Mouse (Mus musculus) midbrain, embryonic 12.5 days (tissue): ENCODE measurements around the gene Lmf2. TPM values are rescaled to one million over a fixed set of nuclear protein-coding genes. Genes with fewer than 3 reads are reported as not detected.
A peak's percentile ranks its signal among the peaks of the same experiment; 100 is the strongest.

Experiments used
- ATAC-seq: fragments of 200-750 bp; cut with Nextera tagmentation; 2 replicates; pipeline ENCODE4 v1.8.0; 2017; ENCODE audit warnings: low read depth, moderate TSS enrichment, moderate library complexity; ENCODE audit not compliant: low FRiP score
- H3K27ac ChIP-seq: fragments of 300-500 bp; sonication (generic); replicated peaks from 2 replicates; pipeline ENCODE4 v1.5.1; 2016; ENCODE audit warnings: mild to moderate bottlenecking
- H3K27me3 ChIP-seq: fragments of 300-500 bp; sonication (generic); 2 replicates; pipeline ENCODE4 v1.6.1; 2016; ENCODE audit warnings: mild to moderate bottlenecking
- H3K36me3 ChIP-seq: fragments of 300-500 bp; sonication (generic); 2 replicates; pipeline ENCODE4 v1.6.1; 2016
- H3K4me1 ChIP-seq: fragments of 300-500 bp; sonication (generic); 2 replicates; pipeline ENCODE4 v1.6.1; 2016
- H3K4me2 ChIP-seq: fragments of 300-500 bp; sonication (generic); replicated peaks from 2 replicates; pipeline ENCODE4 v1.6.1; 2016; ENCODE audit warnings: mild to moderate bottlenecking, moderate library complexity
- H3K4me3 ChIP-seq: fragments of 300-500 bp; sonication (generic); 2 replicates; pipeline ENCODE4 v1.5.1; 2016; ENCODE audit warnings: mild to moderate bottlenecking
- H3K9ac ChIP-seq: fragments of 300-500 bp; sonication (generic); replicated peaks from 2 replicates; pipeline ENCODE4 v1.6.1; 2016; ENCODE audit warnings: mild to moderate bottlenecking, moderate library complexity
- H3K9me3 ChIP-seq: fragments of 300-500 bp; sonication (generic); 2 replicates; pipeline ENCODE4 v1.6.1; 2016; ENCODE audit warnings: mild to moderate bottlenecking
- WGBS: fragments of 180-500 bp; shearing (Covaris S2); methylation state at CpG from one replicate; pipeline ENCODE4 v1.1.7; 2016; 5-methylcytosine and 5-hydroxymethylcytosine counted together
- polyA plus RNA-seq: library from polyadenylated mRNA; unstranded; fragments of >200 nt; fragmentation: Nextera tagmentation; extraction: Ambion mirVana; gene quantifications from 2 replicates; pipeline ENCODE4 v1.2.1, GENCODE M21; 2016

The Lmf2 gene
- polyA plus RNA-seq, 1 experiment from 2014 or later, result 48.8 TPM

DNA sequence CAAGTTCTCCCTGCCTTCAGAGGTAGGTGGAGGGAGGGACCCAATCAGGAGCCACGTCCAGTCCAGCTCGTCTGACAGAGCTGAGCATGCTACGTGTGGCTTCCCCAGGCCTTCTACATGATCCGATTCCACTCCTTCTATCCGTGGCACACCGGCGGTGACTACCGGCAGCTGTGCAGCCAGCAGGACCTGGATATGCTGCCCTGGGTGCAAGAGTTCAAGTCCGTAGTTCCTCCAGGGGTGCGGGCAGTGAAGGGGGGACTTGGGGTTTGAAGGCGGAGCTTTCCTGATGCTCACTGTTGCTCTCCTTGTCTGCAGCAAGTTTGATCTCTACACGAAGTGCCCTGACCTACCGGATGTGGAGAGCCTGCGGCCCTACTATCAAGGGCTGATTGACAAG, 19.0 kb downstream of the Lmf2 start:
- Histone ChIP-seq H3K27me3 (peaks cover 6% of the 10 kb centered on the region; the same call in 1 of the 2 replicates), H3K36me3 (no peaks in the 10 kb centered on the region), H3K4me2 (no peak overlapping the region), H3K4me1 (no peaks in the 10 kb centered on the region), H3K9ac (no peak overlapping the region), H3K27ac (no peak overlapping the region), H3K4me3 (no peak overlapping the region), H3K9me3 (no peaks in the 10 kb centered on the region)
- ATAC-seq, result no peak
- WGBS, result 86% methylated on average over 14 of the region's 14 CpGs

DNA sequence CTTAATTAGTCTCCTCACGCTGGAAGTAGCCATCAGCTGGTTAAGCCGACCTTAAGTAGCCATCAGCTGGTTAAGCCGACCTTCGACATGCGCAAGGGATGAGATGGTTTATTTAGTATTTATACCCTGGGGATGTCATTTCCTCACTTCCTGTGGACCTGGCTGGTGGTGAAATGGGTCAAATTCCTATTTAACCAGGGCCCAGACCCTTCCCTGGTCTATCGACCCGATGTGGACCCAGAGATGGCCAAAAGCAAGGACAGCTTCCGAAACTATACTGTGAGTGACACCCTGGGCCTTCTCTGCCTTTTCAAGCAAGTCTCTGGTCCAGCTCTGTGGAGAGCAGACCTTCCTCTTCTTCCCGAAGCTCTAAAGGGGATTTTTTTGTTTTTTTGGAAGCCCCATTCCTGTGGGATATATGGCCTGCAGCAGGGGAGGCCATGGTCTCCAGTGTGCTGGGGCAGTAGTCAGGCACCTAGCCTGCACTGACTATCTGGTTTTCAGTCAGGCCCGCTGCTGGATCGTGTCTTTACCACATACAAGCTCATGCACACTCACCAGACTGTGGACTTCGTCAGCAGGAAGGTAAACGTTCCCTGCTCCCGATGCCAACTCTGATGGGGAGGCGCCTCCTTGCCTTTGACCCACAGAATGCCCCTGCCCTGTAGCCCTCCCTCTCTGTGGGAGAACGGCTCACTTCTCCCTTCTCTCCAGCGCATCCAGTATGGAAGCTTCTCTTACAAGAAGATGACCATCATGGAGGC, 20.5 kb downstream of the Lmf2 start:
- no peaks in the 10 kb centered on the region for H3K4me1 ChIP-seq
- 80% methylated on average over 17 of the region's 17 CpGs for WGBS
- H3K9ac ChIP-seq, result no peak overlapping the region
- no peak overlapping the region for H3K27ac ChIP-seq
- no peak overlapping the region for H3K4me2 ChIP-seq
- H3K4me3 ChIP-seq, result no peak overlapping the region
- no peak for ATAC-seq
- no peaks in the 10 kb centered on the region for H3K9me3 ChIP-seq
- peaks cover 6% of the 10 kb centered on the region; the same call in 1 of the 2 replicates for H3K27me3 ChIP-seq
- H3K36me3 ChIP-seq, result no peaks in the 10 kb centered on the region

DNA sequence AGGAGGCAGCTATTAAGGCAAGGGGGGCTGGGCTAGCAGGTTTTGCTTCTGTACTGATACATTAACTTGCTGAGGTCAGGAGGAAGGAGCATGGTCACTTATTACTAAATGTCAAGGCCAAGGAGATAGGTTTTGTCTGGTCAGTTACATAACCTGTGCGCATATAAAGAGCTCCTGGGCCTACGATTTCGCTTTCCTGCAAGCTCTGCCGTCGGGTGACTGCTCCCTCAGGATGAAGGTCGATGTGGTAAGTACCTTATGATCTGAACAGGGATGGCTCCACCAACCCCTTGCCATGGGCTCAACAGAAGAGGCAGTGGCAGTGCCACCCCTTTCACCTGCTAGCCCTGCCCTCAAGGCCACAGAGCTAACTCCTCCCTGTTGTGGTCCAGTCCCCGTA, 21.2 kb downstream of the Lmf2 start, which contains the start of gene Miox:
Gene Miox (plus strand): TSS at position 128 of the 400 bp plus-strand sequence.
- Histone ChIP-seq H3K4me2 (no peak within 1 kb of the TSS), H3K4me1 (no peaks in the 10 kb centered on the region), H3K27ac (no peak within 1 kb of the TSS), H3K27me3 (peaks cover 6% of the 10 kb centered on the region; the same call in 1 of the 2 replicates), H3K9me3 (no peaks in the 10 kb centered on the region), H3K9ac (no peak within 1 kb of the TSS), H3K4me3 (no peak within 1 kb of the TSS), H3K36me3 (no peaks in the 10 kb centered on the region)
- WGBS, result 90% methylated on average over 7 of the region's 7 CpGs
- ATAC-seq, result no peak

DNA sequence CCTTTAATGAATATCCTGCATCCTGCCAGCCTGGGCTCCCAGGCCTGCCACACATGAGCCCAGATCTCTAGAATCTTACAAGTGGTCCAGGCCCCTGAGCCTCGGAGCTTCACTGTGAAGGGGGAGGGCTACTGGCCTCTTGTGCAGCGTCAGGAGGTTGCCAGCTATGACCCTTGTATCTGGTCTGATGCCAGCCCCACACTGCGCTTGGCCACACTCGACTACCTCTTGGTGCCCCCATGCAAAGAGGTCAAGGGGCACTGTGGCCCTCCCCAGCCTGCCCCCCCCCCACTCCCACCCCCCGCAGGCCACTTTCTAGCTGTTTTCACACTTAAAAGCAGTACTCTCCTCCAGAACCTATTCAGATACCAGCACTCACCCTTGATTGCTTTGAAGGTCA, 29.0 kb downstream of the Lmf2 start:
- Histone ChIP-seq H3K9me3 (no peaks in the 10 kb centered on the region), H3K4me2 (no peak overlapping the region), H3K27ac (no peak overlapping the region), H3K4me3 (no peak overlapping the region), H3K4me1 (peaks cover 9% of the 10 kb centered on the region), H3K27me3 (peaks cover 23% of the 10 kb centered on the region), H3K36me3 (no peaks in the 10 kb centered on the region), H3K9ac (no peak overlapping the region)
- no peak for ATAC-seq
- WGBS, result 78% methylated on average over 5 of the region's 5 CpGs

DNA sequence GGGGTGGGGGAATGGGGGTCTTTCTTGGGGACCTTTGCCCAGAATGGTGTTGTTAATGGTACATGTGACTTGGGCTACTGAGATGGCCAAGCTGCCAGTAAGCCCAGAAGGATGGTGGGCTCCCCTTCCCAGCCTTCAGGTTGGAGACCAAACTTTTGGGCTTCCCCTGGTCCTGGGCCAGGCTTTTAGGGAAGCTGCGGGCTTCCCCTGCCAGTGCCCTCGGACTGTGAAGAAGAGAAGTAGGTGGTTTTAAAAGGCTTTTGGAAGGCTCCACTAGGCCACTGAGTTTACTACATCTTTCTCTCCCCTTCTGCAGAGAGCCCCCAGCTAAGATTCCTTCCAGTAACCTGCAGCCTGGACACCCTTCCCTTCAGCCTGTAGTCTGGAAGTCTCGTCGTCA, 31.8 kb downstream of the Lmf2 start:
- WGBS, result 89% methylated on average over 4 of the region's 4 CpGs
- peaks cover 9% of the 10 kb centered on the region for H3K4me1 ChIP-seq
- H3K4me2 ChIP-seq, result no peak overlapping the region
- H3K27ac ChIP-seq, result no peak overlapping the region
- H3K4me3 ChIP-seq, result no peak overlapping the region
- H3K36me3 ChIP-seq, result no peaks in the 10 kb centered on the region
- ATAC-seq, result no peak
- H3K9ac ChIP-seq, result no peak overlapping the region
- no peaks in the 10 kb centered on the region for H3K9me3 ChIP-seq
- peaks cover 28% of the 10 kb centered on the region for H3K27me3 ChIP-seq

DNA sequence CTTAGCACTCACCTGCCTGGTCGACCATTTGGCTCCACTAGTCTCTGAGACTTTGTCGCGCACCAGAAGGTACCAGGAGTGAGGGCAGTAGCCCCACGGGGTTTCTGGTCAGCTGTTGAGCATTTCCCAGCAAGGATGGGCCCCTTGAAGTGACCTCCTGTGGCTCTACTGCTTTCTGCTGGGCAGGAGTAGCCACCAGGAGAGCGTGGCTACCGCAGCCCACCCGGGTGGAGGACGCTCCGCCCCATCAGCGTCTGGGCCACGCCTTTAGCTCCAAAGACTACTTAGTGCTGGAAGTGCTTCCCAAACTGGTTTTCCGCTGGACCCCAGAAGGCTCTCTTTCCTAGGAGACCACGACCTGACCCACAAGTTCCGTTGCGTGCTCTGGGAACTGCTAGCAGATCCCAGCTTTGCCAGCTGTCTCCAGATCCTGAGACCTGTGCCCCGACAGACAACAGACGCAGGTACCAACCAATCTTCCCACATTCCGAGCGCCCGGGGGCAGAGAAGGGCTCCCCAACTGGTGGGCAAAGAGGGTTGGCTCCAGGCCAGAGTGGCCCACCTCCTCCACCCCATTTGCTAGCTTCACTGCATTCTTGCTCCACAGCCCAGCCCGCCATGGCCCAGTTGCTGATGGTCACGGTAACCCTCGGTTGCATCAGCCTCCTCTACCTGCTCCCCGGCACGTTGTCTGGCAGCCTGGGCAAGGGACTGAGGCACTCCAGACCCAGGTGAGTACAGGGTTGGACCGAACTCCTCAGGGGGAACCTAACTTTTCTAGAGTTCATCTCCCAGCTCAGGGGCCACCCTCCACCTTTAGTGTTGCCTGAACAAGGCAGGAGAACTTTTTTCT, 32.6 kb downstream of the Lmf2 start, which contains the start of gene Adm2:
Gene Adm2 (plus strand): TSS at position 51 of the 853 bp plus-strand sequence.
- Histone ChIP-seq H3K27ac (no peak within 1 kb of the TSS), H3K9me3 (no peaks in the 10 kb centered on the region)

DNA sequence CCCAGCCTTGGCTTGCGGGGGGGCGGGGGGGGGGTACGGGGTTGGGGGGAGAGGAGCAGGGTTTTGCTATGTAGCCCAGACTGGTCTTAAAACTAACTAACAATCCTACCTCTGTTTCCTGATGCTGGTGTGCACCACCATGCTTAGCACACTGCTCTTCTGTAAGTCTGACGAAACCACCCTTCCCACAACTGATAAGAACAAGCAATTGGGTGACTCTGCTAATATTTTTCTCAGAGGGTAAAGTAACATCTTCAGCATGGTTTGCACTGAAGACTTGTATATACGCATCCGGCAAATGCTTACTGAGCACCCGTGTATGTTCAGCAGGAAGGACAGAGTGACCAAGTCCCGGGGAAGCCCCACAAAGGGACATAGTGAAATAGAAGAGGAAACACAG, 34.2 kb downstream of the Lmf2 start:
- no peak overlapping the region for H3K4me2 ChIP-seq
- H3K27me3 ChIP-seq, result peaks cover 28% of the 10 kb centered on the region
- no peaks in the 10 kb centered on the region for H3K9me3 ChIP-seq
- peaks cover 9% of the 10 kb centered on the region for H3K4me1 ChIP-seq
- no peaks in the 10 kb centered on the region for H3K36me3 ChIP-seq
- no peak overlapping the region for H3K27ac ChIP-seq
- no peak overlapping the region for H3K4me3 ChIP-seq
- ATAC-seq, result no peak
- 81% methylated on average over 8 of the region's 8 CpGs for WGBS
- no peak overlapping the region for H3K9ac ChIP-seq

More for the DNA sequence above, 32.6 kb downstream of the Lmf2 start, which contains the start of gene Adm2:
- H3K36me3 ChIP-seq, result no peaks in the 10 kb centered on the region
- peaks cover 28% of the 10 kb centered on the region for H3K27me3 ChIP-seq
- WGBS, result 8% methylated on average over 26 of the region's 26 CpGs
- H3K4me3 ChIP-seq, result peak within 1 kb of the TSS; percentile 14; the same call in 1 of the 2 replicates
- ATAC-seq, result no peak
- peak within 1 kb of the TSS; percentile 35 for H3K4me2 ChIP-seq
- H3K9ac ChIP-seq, result no peak within 1 kb of the TSS
- H3K4me1 ChIP-seq, result peaks cover 9% of the 10 kb centered on the region

DNA sequence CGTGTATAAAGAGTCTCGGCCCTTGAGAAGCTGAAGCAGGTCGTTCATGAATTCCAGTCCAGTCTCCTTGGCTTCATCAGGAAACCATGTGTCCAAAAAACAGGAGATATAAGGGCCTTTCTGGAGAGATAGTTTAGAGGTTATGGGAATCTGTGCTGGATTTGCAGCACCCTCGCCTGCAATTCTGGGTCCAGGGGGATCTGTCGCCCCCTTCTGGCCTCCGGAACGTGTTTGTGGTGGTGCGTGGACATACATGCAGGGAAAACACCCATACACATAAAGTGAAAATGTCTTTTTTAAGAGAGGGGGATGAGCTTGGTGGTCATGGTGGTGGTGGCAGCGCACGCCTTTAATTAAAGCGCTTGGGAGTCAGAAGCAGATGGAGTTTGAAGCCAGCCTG, 39.3 kb downstream of the Lmf2 start:
- Histone ChIP-seq H3K36me3 (no peaks in the 10 kb centered on the region), H3K4me2 (no peak overlapping the region), H3K9me3 (no peaks in the 10 kb centered on the region), H3K4me1 (peaks cover 26% of the 10 kb centered on the region), H3K27me3 (0 out of 2 replicates have a peak, but pooled peaks cover 5% of the 10 kb centered on the region), H3K4me3 (no peak overlapping the region; the same call in 1 of the 2 replicates), H3K27ac (no peak overlapping the region), H3K9ac (no peak overlapping the region)
- WGBS, result 65% methylated on average over 11 of the region's 11 CpGs
- no peak for ATAC-seq

DNA sequence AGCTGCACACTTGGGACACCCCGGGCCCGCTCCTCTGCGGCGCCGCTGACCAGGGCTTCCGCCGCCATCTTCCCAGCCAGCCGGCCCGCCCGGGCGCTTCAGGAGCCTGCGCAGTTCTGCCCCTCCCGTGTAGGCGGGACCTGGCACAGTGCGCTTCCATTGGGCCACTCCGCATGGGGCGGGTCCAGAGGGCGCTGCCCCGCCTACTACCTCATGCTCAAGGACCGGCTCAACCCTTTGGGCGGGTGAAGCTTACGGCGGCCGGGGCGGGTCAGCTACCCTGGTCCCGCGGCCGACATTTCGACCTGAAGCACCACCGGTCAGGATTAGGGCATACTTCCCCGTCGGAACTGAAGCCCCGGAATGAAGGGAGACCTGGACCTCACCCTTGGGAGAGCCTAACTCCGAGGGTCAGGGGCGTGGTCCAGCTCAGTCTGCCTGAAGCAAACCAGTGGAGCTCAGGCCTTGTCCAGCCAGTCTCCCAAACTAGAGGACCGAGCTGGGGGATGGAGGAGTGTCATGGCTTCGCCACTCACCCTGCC, 40.2 kb downstream of the Lmf2 start, which contains the start of gene Sbf1:
Gene Sbf1 (minus strand): TSS at position 122 of the 542 bp plus-strand sequence.
- H3K27ac ChIP-seq, result peak within 1 kb of the TSS; percentile 50
- H3K4me3 ChIP-seq, result peak within 1 kb of the TSS; percentile 83
- H3K9me3 ChIP-seq, result no peaks in the 10 kb centered on the region
- peak within 1 kb of the TSS; percentile 96 for H3K4me2 ChIP-seq
- H3K27me3 ChIP-seq, result no peaks in the 10 kb centered on the region
- ATAC-seq, result peak; percentile 100
- peak within 1 kb of the TSS; percentile 85 for H3K9ac ChIP-seq
- peaks cover 32% of the 10 kb centered on the region for H3K4me1 ChIP-seq
- no peaks in the 10 kb centered on the region for H3K36me3 ChIP-seq
- under 1% methylated on average over 37 of the region's 37 CpGs for WGBS

DNA sequence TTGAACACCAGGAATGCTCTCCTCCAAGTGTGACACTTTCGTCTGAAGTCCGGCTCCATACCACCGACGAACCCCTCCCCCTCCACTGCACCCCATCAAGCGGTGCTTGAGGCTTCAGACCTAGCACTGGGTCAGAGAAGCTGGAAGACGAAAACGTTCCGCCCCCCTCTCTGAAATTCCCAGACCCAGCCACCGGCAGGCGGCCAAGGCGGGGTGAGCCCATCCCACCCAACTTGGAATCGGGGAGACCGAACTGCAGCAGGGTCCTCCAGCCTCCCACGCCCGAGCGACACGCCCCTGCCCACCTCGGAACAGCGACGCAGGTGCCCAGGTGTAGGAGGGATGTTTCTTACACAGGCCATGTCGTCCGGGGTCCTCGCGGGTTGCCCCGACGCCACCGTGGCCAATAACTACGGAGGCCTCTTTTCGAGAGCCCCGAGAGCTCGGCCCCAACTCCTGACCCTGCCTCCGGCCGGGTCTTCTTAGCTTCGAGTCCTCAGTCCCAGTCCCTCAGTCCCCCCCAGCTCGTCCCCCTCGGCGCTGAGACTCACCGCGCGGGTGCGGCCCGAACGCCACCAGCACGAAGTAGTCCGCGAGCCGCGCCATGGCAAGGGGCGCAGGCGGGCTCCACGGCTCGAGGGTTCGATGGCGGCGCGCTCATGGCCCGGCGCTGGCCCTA, 40.8 kb downstream of the Lmf2 start:
- Histone ChIP-seq H3K4me1 (peaks cover 36% of the 10 kb centered on the region), H3K9me3 (no peaks in the 10 kb centered on the region), H3K36me3 (no peaks in the 10 kb centered on the region), H3K4me2 (peak overlapping the region; percentile 96), H3K4me3 (peak overlapping the region; percentile 83), H3K27me3 (no peaks in the 10 kb centered on the region), H3K9ac (peak overlapping the region; percentile 85), H3K27ac (peak overlapping the region; percentile 50; the same call in 1 of the 2 replicates)
- ATAC-seq, result peak; percentile 10
- WGBS, result under 1% methylated on average over 58 of the region's 58 CpGs

DNA sequence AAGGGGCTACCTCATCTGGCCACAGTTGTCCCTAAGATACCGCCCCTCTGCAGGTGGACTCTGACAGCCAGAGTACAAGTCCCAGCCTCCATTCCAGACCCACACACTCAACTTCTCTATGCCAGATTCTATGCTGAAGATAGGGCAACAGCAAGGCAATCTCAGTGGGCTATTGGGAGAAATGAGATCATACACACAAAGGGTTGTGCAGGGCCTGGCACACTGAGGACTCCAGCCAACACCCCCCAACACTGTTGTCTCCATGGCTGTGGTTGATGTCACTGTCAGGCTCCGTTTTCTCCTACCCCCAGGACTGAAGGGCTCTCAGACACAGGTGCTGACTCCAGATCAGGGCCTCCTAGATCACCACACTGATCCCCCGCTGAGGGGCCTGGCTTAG, 41.4 kb downstream of the Lmf2 start:
- peak overlapping the region; percentile 96 for H3K4me2 ChIP-seq
- H3K27me3 ChIP-seq, result no peaks in the 10 kb centered on the region
- H3K9ac ChIP-seq, result peak overlapping the region; percentile 85
- ATAC-seq, result no peak
- peak overlapping the region; percentile 83 for H3K4me3 ChIP-seq
- peaks cover 36% of the 10 kb centered on the region for H3K4me1 ChIP-seq
- H3K36me3 ChIP-seq, result no peaks in the 10 kb centered on the region
- no peak overlapping the region for H3K27ac ChIP-seq
- 27% methylated on average over 3 of the region's 3 CpGs for WGBS
- H3K9me3 ChIP-seq, result no peaks in the 10 kb centered on the region
